Mouse (Mus musculus): Measurements from ENCODE around the gene Cdrt4.

Cdrt4 gene

GRCm38 (mm10) chr11:62951012-62951411 is at the start of gene Cdrt4:
Gene Cdrt4, plus strand, starts transcription at chr11:62951193.
- no peak for DNase-seq

DNA sequence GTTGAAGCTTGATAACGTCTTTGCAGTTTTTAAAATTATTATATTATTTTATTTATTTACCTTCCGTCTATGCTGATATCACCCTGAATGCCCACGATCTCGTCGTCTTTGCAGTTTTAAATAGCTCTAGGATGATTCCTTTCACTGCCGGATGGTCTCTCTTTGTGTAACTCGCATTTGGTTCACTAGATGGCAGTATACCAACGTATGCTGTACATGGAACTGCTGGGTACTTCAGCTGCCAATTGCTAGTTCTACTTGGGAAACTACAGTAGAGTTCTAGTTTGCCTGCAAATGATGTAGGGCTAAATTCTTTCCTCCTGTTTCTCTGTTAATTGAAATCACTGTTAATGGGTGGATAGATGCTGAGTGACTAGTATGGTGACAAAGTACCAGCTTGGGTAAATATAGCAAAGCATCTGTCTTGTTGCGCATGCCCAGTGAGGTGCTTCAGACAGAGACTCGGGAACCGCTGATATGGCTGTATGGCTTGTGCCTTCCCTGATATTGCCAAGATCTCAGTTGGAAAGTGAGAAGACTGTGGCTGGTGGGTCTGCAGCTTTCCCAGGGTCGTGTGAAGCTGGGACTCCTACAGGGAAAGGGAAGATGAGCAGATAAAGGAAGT is 49.2 kb upstream of the Cdrt4 start:
- DNase-seq, result peak; percentile 86

DNA sequence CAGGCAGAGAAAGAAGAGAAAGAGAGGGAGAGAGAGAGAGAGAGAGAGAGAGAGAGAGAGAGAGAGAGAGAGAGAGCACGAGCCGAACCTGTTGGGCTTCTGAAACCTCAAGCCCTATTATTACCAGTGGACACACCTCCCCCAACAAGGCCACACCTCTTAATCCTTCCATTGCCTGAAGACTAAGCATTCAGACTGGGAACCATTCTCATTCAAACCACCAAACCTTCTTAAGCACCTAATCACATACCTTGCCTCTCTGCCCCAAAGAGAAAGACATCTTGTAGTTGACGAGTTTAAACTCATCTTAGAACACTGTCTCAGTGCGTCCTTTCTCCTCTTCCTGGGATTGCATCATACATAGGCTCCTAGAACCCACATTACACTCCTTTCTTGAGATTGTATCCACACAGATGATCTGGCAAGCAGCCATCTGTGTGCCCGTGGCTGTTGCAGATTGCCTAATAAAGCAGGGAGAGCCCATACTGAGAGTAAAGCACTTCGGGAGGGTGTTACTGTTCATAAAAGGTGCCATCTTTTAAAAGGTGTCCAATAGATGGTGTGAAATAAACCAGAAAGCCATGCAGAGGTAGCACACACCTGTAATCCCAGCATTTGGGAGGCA is 47.0 kb upstream of the Cdrt4 start:
- DNase-seq, result no peak

- DNase-seq, result peak; percentile 28
These were observed 41.2 kb upstream of the Cdrt4 start for GRCm38 (mm10) chr11:62909720-62910306.

DNA sequence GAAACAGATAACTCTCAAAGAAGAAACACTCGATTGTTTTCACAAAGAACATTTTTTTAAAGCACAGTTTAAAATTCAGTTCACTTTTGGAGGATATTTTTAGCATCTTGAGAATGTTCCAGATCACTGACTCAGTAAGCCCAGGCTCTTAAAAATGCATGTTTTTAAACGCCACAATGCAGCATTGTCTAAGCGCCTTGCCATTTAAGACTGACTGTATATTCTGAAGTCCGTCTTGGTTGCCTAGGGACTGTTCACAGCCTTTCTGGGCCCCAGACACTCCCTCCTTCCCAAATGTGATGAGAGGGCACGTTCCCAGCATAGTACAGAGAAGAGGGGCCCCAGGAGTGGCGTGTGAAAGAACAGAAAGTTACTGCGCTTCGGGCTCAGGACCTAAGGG is 39.6 kb upstream of the Cdrt4 start:
- DNase-seq, result no peak

DNA sequence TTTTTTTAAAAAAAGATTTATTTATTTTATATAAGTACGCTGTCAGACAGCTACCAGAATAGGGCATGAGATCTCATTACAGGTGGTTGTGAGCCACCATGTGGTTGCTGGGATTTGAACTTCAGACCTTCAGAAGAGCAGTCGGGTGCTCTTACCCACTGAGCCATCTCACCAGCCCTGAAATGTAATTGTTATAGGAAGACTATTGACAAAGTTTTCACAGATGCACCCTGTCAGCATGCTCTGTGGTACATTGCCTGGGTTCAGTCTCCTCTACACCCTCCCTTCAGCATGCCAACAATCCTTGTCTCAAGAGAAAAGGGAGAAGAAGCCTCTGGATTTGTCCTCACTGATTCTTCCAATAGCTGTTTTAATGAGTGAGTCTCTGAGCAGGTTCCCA is 37.9 kb upstream of the Cdrt4 start:
- no peak for DNase-seq

GRCm38 (mm10) chr11:62914532-62914931 is 36.5 kb upstream of the Cdrt4 start:
- DNase-seq, result peak; percentile 40

DNA sequence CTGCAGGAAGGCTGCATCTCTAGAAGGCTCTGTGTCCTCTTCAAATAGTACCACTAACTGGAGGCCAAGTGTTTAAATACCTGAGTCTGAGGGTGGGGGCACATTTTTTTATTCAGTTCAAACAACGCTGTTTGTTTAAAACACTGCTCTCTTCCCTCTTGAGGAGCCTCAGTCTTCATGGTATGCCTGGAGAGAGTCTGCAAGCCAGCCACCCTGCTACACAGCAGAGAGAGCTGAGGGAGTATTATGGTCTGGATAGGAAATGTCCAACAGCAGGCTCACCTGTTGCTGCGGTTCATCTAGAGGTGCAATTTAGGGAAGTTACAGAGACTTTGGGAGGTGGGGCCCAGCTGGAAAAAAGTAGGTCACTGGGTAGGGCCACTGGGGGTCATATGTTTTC is 35.5 kb upstream of the Cdrt4 start:
- DNase-seq, result no peak

DNA sequence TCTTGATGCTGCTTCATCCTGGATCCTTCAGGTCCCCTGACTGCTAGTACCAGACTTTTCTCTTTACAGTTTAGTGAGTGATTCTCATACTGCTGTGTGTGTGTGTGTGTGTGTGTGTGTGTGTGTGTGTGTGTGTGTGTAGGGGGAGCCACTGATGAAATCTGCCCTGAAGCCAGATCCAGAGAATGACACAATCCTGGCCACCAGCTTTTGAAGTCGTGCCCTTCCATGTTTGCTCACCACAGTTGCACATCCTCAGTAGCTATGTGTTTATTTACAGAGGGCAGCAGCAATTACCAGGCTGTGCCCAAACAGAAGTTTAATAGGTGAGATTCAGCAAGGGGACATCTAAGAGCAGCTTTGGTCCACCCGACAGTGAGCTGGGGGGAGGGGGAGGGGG is 34.2 kb upstream of the Cdrt4 start:
- DNase-seq, result no peak

DNA sequence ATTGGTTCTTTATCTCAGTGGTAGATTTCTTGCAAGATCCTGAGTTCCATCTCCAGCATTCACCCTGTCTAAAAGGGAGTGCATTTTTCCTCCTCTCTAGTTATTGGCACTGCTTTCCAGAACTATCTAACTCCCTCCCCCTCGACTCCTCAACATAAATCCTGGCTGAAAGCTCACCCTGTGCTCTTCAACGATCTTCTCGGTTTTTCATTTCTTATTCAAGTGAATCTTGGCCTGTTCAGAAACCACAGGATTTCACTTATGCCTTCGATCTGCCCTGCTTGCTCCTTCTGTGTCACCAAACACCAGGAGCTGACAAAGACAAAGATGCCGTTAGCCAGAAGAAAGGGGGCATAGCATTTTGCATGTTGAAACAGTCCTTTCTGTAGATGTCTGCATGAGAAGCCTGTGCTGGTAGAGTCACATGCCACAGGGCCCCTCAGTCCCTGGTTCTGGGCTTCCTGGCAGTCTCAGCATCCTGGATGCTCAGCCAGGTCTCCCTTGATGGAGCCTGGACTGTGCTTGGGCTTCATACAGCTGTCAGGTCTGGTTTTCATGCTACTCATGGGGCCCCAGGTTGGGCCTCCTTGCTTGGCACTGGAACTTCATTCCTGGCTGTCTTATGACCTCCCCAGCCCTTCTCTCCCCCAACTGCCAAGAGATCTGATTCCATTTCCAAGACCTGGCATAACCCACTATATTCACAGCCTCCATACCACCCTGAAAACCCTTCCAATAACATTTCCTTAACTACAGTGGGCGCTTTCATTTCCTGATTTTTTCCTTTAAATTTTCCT is 30.8 kb upstream of the Cdrt4 start:
- no peak for DNase-seq

DNA sequence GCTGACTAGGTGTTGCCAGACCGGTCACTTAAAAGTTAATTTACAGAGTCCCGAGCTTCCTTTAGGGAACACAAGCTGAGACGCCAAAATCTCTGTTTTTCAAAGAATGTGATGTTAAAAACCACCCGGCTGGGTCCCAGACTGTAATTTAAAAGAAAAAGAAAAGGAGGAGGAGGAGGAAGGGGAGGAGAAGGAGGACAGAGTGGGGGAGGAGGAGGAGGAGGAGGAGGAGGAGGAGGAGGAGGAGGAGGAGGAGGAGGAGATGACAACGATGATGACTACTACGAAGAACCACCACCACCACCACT is 30.3 kb upstream of the Cdrt4 start:
- DNase-seq, result no peak

- peak; percentile 93 for DNase-seq
These were observed 29.7 kb upstream of the Cdrt4 start for GRCm38 (mm10) chr11:62921052-62921977.

- no peak for DNase-seq
These were observed 26.8 kb upstream of the Cdrt4 start for GRCm38 (mm10) chr11:62924091-62924761.

- no peak for DNase-seq
These were observed 21.2 kb upstream of the Cdrt4 start for GRCm38 (mm10) chr11:62929799-62930198.

DNA sequence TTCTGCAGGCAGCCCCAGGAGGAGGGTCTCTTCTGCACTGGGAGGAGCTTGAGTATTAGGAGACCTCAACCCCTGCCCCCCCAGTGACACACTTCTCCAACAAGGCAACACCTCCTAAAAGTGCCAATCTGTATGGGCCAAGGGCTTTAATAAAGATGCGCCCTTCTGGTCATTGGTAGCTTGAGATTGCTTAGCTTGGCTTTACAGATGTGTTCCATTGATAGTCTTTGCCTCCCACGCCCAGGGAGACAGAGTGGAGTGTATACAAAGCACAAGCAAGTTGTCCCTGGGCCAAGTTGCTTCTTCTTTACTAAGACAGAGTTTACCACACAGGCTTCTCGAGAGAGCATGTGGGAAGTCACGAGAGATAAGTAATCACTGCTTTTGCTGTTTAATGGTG is 20.4 kb upstream of the Cdrt4 start:
- no peak for DNase-seq

- no peak for DNase-seq
These were observed 19.9 kb upstream of the Cdrt4 start for GRCm38 (mm10) chr11:62931141-62931540.

DNA sequence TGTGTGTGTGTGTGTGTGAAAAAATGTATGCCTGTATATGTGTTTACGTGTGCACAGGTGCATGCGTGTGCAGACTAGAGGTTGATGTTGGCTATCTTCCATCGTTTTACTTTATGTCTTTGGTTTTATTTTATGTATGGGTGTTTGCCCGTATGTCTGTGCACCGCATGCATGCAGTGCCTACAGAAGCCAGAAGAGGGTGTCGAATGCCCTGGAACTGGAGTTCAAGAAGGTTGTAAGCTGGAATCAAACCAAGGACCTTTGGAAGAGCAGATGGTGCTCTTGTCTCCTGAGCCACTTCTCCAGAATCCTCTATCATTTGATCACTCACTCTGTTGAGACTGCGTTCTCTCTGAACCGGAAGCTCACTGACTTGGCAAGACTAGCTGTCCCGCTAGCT is 17.9 kb upstream of the Cdrt4 start:
- no peak for DNase-seq

DNA sequence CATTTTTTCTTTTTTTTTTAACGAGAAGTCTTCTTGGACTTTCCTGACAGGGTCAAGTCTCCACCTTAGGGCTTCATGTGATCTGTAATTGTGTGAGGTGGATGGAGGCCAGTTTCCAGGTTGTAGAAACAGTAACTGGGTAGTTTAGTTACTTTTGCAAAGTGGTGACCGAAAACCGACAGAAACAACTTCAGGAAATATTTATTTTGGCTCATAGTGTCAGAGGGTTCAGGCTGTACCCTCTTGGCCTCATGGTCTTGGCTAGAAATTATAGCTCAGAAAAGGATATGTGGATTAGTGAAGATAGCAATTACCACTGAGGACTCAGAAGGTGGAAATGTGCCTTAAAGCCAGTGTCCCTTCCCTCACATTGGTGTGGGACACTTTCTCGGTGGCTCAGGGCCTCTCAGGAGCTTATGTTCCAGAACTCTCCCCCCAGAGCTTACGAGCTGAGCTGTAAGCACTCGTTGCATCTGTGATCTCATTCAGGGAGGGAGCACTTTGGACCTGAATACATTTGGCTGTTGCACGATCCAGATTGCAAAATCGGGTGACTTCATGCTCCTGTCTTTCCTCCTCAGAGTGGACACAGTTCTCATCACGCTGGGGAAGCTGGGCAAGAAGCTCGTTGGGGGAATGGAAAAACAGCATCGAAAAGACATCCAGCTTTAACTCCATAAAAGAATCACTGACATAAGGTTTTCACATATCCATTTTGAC is 16.0 kb upstream of the Cdrt4 start:
- DNase-seq, result no peak

- no peak for DNase-seq
These were observed 13.0 kb upstream of the Cdrt4 start for GRCm38 (mm10) chr11:62937986-62938385.

- no peak for DNase-seq
These were observed 12.1 kb upstream of the Cdrt4 start for GRCm38 (mm10) chr11:62938921-62939320.

- no peak for DNase-seq
These were observed 10.8 kb upstream of the Cdrt4 start for GRCm38 (mm10) chr11:62940176-62940575.

- no peak for DNase-seq
These were observed 7.5 kb upstream of the Cdrt4 start for GRCm38 (mm10) chr11:62943538-62943937.
